Mouse (Mus musculus) left cerebral cortex, adult 18-20 months (tissue): ENCODE measurements around the gene Tacc2. TPM values are rescaled to one million over a fixed set of nuclear protein-coding genes. Genes with fewer than 3 reads are reported as not detected.
"Not testable (repeated sequence)": the region's sequence is repeated elsewhere in the genome, so short reads cannot be mapped to it uniquely, and the experiment has no call there.

ENCODE experiments used
- DNase-seq, 2 experiments: peaks; one replicate each; pipeline ENCODE4 v3.0.0; 2021 to 2022; ENCODE audit warnings: low spot score in 2 of 2, mixed read lengths in 1 of 2
- total RNA-seq, 2 experiments: library from RNA; stranded (reverse); gene quantifications; 2 replicates each; pipeline ENCODE4 v1.2.3; 2021

Tacc2 gene
- total RNA-seq, 2 experiments from 2014 or later: 61.9 to 68.9 TPM

- DNase-seq: no peak
Observed at GRCm38 (mm10) chr7:130648061-130648460, 70.8 kb downstream of the Tacc2 start.

DNA sequence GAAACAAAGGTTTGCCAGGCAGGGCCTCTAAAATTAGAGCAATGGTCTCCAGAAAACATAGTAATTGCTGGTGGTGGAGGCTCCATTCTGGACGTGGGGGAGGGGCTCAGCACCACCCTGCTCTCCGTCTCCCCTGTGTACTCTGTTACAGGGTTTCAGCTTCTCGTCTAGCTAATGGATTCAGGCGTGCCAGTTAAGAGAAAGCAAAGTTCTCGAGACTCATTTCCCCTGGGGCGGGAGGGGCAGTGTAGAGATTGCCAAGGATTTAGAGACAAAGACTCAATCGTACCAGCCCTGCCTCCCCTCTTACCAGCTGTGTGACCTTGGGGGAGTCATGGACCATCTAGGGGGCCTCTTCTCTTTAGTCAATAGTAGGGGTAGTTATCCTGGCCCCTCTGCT, 72.0 kb downstream of the Tacc2 start:
- DNase-seq: no peak

GRCm38 (mm10) chr7:130650621-130651020, 73.4 kb downstream of the Tacc2 start:
- DNase-seq: no peak

GRCm38 (mm10) chr7:130653036-130653555, 75.9 kb downstream of the Tacc2 start:
- DNase-seq: no peak

DNA sequence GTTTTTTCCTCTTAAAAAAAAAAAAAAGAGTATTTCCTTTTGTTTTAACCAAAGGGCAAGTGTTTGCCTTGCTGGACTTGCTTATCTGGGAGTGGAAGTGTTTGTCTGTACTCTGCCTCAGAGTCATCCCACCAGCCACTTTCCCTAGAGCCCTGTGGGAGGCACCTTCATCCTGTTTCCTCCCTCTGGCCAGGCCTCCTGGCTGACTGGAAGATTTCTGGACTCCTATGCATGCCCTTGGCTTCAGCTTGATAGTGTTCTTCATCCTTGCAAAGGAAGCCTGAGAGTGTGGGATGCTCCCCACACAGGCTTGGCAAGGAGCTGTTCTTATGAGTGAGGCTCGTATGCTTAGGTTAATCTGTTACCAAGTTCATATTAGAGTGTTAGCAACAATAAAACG, 77.3 kb downstream of the Tacc2 start:
- DNase-seq: no peak

DNA sequence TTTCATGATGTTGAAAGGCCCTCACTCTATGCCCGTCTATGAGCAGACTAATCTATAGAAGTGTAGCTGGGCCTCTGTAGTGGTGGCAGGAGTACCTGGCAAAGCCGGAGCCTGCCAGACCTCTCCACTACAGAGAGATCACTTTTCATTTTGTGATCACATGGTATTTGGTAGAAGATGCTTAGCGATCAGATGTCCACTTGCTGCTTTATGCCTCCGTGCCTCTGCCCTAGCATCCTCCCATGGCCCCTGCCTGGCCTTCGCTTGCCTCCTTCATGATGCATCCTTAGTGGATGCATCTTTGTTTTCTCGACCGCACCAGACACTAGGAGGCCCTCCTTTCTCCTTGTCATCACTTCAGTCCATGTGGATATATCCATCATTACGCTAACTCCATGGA, 79.7 kb downstream of the Tacc2 start:
- DNase-seq: no peak

DNA sequence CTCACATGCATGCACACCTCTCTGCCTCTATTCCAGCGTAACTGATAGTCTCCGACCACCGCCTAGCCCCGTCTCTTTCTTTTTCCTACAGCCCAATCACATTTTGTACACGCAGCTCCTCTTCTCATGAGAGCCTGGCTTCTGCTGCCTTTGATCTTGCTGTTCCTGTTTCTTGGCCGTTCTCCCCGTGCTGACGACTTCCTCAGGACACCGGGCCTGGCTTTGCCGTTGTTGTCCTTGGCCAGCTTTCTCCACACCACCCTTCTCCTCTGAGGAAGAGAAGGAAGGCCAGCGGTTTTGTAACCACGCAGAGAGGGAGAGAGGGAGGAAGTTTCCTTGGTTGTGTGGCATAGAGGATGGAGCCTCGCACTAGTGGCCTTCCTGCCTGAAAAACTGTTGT, 80.5 kb downstream of the Tacc2 start:
- no peak for DNase-seq

DNA sequence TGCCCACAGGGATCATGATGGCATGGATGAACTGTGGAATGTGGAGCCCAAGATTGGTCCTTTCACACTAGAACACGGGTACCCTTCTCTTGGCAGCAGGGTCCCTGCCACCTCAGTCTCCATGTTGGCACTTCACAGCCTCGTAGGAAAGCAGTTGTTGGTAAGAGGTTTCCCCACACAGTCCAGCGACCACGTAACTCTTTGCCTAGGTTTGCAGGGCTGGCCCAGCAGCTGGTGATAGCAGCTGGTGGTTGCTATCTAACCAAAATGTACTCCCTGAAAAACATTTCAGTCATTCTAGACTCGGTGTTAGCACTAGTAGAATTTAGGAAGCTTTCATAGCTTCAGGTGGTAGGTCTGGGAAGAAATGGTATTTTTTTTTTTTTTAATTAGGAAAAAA, 81.9 kb downstream of the Tacc2 start:
- DNase-seq: no peak

GRCm38 (mm10) chr7:130662250-130662649, 85.0 kb downstream of the Tacc2 start:
- DNase-seq: no peak

- no peak for DNase-seq
Observed at GRCm38 (mm10) chr7:130662869-130663268, 85.6 kb downstream of the Tacc2 start.

DNA sequence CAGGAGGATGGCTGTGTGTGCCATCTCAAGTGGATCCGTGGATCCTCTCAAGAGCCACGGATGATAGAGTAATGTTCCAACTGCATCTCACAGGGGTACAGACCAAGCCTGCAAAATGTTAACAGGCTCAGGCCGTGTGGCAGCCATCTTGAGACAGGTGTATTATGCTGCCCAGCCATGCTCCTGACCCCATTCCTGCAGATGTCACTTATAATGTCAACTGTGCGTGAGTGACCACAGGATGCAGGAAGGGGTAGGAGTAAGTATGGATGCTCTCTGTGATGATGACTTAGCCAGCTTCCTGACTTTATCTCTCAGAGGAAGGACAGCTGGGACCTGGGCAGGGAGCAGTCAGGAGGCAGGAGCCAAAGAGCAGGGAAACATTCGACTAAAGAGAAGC, 86.8 kb downstream of the Tacc2 start:
- DNase-seq: no peak

DNA sequence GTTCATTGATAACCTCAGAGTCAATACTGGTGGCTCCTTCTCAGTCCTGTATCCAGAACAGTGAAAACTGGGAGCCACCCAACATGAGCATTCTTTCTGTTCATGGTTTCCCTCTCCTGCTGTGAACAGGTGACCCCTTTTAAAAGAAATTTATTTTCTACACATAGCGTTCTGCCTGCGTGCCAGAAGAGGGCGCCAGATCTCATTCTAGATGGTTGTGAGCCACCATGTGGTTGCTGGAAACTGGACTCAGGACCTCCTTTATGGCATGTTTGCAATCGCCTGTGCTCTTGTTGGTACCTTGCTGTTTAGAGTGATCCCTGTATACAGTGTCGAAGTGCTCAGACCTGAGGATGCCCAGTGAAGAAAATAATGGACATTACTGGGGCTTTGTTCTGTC, 87.4 kb downstream of the Tacc2 start:
- DNase-seq: no peak

- DNase-seq: no peak
Observed at GRCm38 (mm10) chr7:130665358-130665757, 88.1 kb downstream of the Tacc2 start.

DNA sequence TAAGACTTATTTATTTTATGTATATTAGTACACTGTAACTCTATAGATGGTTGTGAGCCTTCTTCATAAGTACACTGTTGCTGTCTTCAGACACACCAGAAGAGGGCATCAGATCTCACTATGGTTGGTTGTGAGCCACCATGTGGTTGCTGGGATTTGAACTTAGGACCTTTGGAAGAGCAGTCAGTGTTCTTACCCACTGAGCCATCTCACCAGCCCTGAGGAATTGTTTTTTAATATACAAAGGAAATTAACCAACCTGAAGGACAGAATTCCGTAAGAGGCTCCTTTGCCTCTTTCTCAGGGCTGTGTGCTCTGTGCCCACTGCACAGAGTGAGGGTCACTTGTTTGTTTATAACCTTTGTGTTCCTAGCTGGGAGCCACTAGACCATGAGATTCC, 90.8 kb downstream of the Tacc2 start:
- not testable (repeated sequence) for DNase-seq

DNA sequence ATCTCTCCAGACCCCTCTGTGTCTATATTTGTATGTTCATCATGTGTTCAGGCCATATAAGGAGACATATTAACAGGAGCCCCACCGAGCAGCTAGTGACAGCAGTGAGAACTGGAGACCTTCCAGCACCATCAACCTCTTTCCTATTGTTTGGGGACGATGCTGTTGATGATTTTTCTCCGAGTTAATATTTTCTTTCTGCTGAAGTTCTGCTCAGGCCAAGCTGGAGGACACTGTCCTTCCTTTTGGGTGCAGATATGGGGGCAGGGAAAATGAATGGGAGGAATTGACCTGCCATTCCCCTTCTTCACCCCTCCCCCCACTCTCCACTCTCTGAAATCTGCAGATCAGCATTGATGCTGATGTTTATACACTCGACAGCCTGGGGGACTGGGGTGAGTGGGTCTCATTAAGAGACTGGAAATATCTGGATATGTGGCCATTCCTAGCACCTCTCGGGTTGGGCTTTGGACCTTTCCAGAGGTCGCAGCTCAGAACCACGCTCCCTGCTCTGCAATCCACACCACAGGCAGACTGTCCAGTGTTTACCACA, 91.6 kb downstream of the Tacc2 start:
- DNase-seq: no peak

DNA sequence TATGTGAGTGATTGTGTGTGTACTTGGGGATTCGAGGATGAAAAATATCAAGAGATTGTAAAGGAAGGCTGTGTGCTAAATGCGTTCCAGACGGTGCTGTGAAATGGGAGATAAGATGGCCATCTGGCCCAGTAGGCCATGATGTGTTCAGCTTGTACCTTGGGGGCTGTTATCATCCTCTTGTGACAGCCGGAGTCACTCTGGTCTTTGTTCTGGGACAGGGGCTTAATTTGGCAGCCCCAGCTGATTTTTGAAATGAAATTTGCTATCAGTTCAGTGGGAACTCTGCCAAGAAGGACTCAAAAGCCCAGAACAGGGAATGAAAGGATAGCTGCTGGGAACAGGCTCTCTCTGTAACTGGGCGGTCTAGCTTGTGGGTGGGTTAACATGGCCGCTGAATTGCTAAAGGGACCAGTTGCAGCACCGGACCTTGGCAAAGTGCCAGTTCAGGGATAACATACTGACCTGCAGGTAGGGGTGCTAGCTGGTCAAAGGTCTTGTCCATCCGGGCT, 92.2 kb downstream of the Tacc2 start:
- DNase-seq: no peak

- no peak for DNase-seq
Observed at GRCm38 (mm10) chr7:130670358-130670757, 93.1 kb downstream of the Tacc2 start.

- no peak for DNase-seq
Observed at GRCm38 (mm10) chr7:130671301-130671700, 94.1 kb downstream of the Tacc2 start.

DNA sequence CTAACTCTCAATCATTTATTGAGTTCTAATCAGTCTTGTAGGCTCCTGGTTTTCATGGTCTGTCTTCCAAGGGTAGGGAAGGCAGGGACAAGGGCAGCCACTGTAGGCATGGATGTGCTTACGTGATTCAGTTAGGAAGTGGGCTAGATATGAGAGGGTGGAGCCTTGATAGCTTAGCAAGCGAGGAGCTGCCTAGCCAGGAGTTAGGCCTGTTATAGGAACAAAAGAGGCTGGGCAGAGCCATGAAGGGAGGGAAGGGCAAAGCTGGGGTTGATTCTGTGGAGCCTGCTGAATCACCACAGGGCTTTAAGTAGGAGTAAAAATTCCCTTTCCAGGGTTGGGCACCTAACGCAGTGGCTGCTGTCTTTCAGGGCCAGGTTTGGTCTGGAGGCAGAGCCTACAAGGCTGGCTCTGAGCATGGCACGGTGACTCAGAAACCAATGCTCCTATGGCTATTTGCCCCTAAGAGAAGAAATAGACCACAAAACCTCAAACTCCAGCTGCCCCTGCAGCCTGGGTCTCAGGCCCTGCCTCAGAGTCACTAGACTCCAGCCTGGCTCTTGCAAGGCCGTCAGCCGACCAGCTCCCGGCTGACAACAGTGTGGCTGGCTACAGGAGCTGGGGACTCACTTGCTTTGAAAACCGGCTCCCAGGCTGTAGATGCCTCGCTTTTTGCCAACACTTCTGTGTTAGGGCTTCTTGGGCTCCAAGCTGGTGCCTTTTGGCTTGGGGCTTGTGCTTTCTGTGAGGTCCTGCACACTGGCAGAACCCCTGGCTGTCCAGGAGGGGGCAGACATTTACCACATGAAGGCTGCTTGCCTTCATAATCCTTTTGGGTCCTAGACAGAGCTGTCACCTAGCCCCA, 96.2 kb downstream of the Tacc2 start:
- DNase-seq: peak; percentile 26 to 36

- DNase-seq: no peak
Observed at GRCm38 (mm10) chr7:130674526-130674925, 97.3 kb downstream of the Tacc2 start.

DNA sequence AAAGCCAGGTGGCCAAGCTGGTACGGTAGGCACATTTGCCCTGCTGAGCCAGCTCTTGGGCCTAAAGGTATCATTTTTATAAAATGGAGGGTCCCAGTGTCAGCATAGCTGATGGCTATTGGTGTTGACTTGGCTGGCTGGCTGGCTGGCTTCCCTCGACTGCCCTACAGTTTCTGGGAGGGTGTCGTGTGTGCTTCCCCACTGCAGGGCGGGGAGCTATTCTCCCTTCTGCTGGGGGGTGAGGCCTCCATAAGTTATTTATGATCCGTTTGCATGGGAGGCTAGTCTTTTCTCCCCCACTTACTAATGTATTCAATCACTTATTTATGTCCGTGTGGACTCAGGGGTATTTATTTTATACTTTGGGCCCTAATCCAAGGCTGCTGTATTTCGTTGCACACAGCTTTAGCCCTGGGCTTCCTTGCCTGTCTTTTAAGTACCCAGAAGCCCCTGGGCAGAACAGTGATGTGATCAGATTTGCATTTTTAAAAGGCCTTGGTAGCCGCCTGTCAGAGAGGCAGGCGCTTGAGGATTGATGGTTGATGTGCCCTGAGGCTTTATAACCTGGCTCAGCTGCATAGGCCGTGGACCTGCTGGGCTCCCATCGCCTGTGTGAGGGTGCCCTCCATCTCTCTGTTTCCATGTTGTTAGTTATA, 99.8 kb downstream of the Tacc2 start:
- DNase-seq: no peak
